Mouse (Mus musculus) activated CD4-positive, CD25-positive, alpha-beta regulatory T cell, adult 4 months (primary cell): Measurements from ENCODE around the gene Orm3. TPM values are rescaled to one million over a fixed set of nuclear protein-coding genes. Genes with fewer than 3 reads are reported as not detected.

ENCODE experiments used
- ATAC-seq: one replicate; pipeline ENCODE4 v1.8.0; 2017
- polyA plus RNA-seq, 2 experiments: library from polyadenylated mRNA; unstranded; fragments of 100-300 nt; shearing (Covaris generic); gene quantifications; one replicate each; pipeline ENCODE4 v1.2.1; 2017

The Orm3 gene
- polyA plus RNA-seq, 2 experiments from 2014 or later: 0.60 TPM; not detected in 1

GRCm38 (mm10) chr4:63370897-63371296 lies 14.9 kb downstream of the Orm3 start:
- ATAC-seq: no peak

GRCm38 (mm10) chr4:63371890-63372289 lies 15.9 kb downstream of the Orm3 start:
- ATAC-seq: peak; percentile 68

- ATAC-seq: no peak
These were observed 17.4 kb downstream of the Orm3 start for GRCm38 (mm10) chr4:63373404-63373803.

GRCm38 (mm10) chr4:63374331-63374730 lies 18.4 kb downstream of the Orm3 start:
- no peak for ATAC-seq

- no peak for ATAC-seq
These were observed 19.4 kb downstream of the Orm3 start for GRCm38 (mm10) chr4:63375367-63375766.

- ATAC-seq: no peak
These were observed 21.5 kb downstream of the Orm3 start for GRCm38 (mm10) chr4:63377483-63377882.

- no peak for ATAC-seq
These were observed 26.9 kb downstream of the Orm3 start for GRCm38 (mm10) chr4:63382676-63383369.

- ATAC-seq: no peak
These were observed 27.5 kb downstream of the Orm3 start for GRCm38 (mm10) chr4:63383474-63383873.

- no peak for ATAC-seq
These were observed 28.3 kb downstream of the Orm3 start for GRCm38 (mm10) chr4:63384262-63384661.

GRCm38 (mm10) chr4:63385253-63385652 lies 29.3 kb downstream of the Orm3 start:
- no peak for ATAC-seq

- peak; percentile 79 for ATAC-seq
These were observed 29.8 kb downstream of the Orm3 start for GRCm38 (mm10) chr4:63385784-63386183.

GRCm38 (mm10) chr4:63388029-63388428 lies 32.1 kb downstream of the Orm3 start:
- ATAC-seq: no peak

- peak; percentile 36 for ATAC-seq
These were observed 33.3 kb downstream of the Orm3 start for GRCm38 (mm10) chr4:63389121-63389886.

- no peak for ATAC-seq
These were observed 34.0 kb downstream of the Orm3 start for GRCm38 (mm10) chr4:63389887-63390528.

- ATAC-seq: peak; percentile 76
These were observed 35.4 kb downstream of the Orm3 start for GRCm38 (mm10) chr4:63391322-63391721.

- ATAC-seq: no peak
These were observed 42.1 kb downstream of the Orm3 start for GRCm38 (mm10) chr4:63397981-63398537.

GRCm38 (mm10) chr4:63398854-63399609 lies 43.1 kb downstream of the Orm3 start:
- ATAC-seq: peak; percentile 62

- ATAC-seq: no peak
These were observed 43.8 kb downstream of the Orm3 start for GRCm38 (mm10) chr4:63399691-63400270.

- peak; percentile 11 for ATAC-seq
These were observed 44.8 kb downstream of the Orm3 start for GRCm38 (mm10) chr4:63400541-63401306.

- no peak for ATAC-seq
These were observed 45.7 kb downstream of the Orm3 start for GRCm38 (mm10) chr4:63401620-63402019.

- ATAC-seq: no peak
These were observed 46.1 kb downstream of the Orm3 start for GRCm38 (mm10) chr4:63402056-63402455.
